Mouse (Mus musculus) ES-Bruce4 (cell line): Measurements from ENCODE around the gene Immp2l. TPM values are rescaled to one million over a fixed set of nuclear protein-coding genes. Genes with fewer than 3 reads are reported as not detected.
A peak's percentile ranks its signal among the peaks of the same experiment; 100 is the strongest.

ENCODE experiments used
- H3K27ac ChIP-seq: 2 replicates; pipeline ENCODE4 v1.5.1; 2012; ENCODE audit warnings: low read length, inconsistent platforms; ENCODE audit not compliant: insufficient read depth
- H3K27me3 ChIP-seq: 2 replicates; pipeline ENCODE4 v1.6.1; 2012; ENCODE audit warnings: mild to moderate bottlenecking, low read length, inconsistent platforms; ENCODE audit not compliant: control insufficient read depth, poor library complexity, insufficient read depth, severe bottlenecking
- H3K36me3 ChIP-seq: 2 replicates; pipeline ENCODE4 v1.6.1; 2012; ENCODE audit warnings: inconsistent platforms, mild to moderate bottlenecking, low read length, moderate library complexity; ENCODE audit not compliant: control insufficient read depth, poor library complexity, insufficient read depth, severe bottlenecking
- H3K4me1 ChIP-seq: one replicate; pipeline ENCODE4 v1.8.1; 2011; ENCODE audit warnings: low read length; ENCODE audit not compliant: control insufficient read depth, insufficient read depth
- H3K4me3 ChIP-seq: 2 replicates; pipeline ENCODE4 v1.5.1; 2011; ENCODE audit warnings: low read depth, mild to moderate bottlenecking, low read length
- H3K9ac ChIP-seq: 2 replicates; pipeline ENCODE4 v1.6.1; 2012; ENCODE audit warnings: low read depth, mild to moderate bottlenecking, inconsistent platforms; ENCODE audit not compliant: poor library complexity, severe bottlenecking
- H3K9me3 ChIP-seq: replicated peaks from 2 replicates; pipeline ENCODE4 v1.6.1; 2012; ENCODE audit warnings: mild to moderate bottlenecking, low read length, inconsistent platforms; ENCODE audit not compliant: control insufficient read depth, poor library complexity, insufficient read depth, severe bottlenecking
- CTCF ChIP-seq: IDR thresholded peaks from one replicate; pipeline ENCODE4 v1.8.1; 2011; ENCODE audit warnings: low read depth, low read length
- EP300 ChIP-seq: IDR thresholded peaks from 2 replicates; pipeline ENCODE4 v1.6.1; 2011; ENCODE audit warnings: low read depth, low read length; ENCODE audit not compliant: insufficient read depth
- POLR2A ChIP-seq: IDR thresholded peaks from one replicate; pipeline ENCODE4 v1.8.1; 2011; ENCODE audit warnings: low read length; ENCODE audit not compliant: insufficient read depth
- polyA plus RNA-seq: library from polyadenylated mRNA; stranded (reverse); fragments of >200 nt; gene quantifications from 2 replicates; pipeline ENCODE4 v1.2.4, GENCODE M21; 2011; ENCODE audit warnings: low read depth; ENCODE audit not compliant: missing spikeins, insufficient read depth, insufficient read length

Gene Immp2l
- polyA plus RNA-seq, 1 experiment: 15.5 TPM

- Histone ChIP-seq H3K27me3 (no peaks in the 10 kb centered on the region), H3K4me1 (no peaks in the 10 kb centered on the region), H3K9ac (no peak overlapping the region), H3K4me3 (no peak overlapping the region), H3K36me3 (no peaks in the 10 kb centered on the region), H3K27ac (no peak overlapping the region), H3K9me3 (no peaks in the 10 kb centered on the region)
- TF ChIP-seq EP300 (no peak), POLR2A (no peak), CTCF (peak; percentile 5)
Observed at GRCm38 (mm10) chr12:41682141-41682540, 658.3 kb downstream of the Immp2l start.

DNA sequence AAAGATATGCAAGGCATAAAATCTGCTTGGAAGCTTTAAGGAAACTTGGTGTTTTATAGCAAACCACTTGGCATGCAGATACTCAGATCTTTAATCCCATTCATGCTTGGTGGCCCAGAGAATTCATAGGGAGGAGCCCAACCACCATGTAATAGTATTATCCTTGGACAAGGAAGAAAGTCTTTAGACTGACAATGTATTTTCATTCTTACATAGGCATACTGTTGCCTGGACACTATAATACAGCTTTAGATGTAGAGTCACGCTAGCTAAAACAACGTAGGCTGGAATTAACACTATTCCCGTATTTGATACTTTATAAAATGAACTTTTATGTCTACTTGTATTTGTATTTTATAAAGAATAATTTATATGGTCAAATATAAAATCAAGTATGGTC lies 665.9 kb downstream of the Immp2l start:
- Histone ChIP-seq H3K36me3 (no peaks in the 10 kb centered on the region), H3K27ac (no peak overlapping the region), H3K9ac (no peak overlapping the region), H3K27me3 (no peaks in the 10 kb centered on the region), H3K9me3 (no peaks in the 10 kb centered on the region), H3K4me1 (peaks cover 10% of the 10 kb centered on the region), H3K4me3 (no peak overlapping the region)
- no peak for TF ChIP-seq EP300

DNA sequence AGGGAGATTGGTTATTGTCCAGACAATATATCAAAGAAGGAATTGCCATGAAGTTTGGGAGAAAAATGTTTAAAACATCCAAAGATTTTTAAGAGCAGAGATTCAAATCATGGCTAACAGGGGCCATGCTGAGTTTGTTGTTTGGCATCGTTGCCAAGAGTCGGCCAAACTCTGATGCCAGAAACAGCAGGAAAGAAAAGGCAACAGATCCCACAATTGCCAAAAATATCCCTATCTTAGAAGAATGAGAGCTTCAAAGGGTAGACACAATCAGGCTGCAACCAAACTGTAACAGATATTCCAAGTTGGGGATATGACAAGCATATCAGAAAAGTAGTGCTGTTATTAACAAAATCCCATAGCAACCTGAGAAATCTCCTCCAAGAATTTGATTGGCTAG lies 686.7 kb downstream of the Immp2l start:
- no peak for TF ChIP-seq CTCF
- TF ChIP-seq EP300: no peak
- TF ChIP-seq POLR2A: no peak
- H3K4me3 ChIP-seq: no peak overlapping the region
- H3K27me3 ChIP-seq: no peaks in the 10 kb centered on the region
- no peak overlapping the region for H3K9ac ChIP-seq
- H3K27ac ChIP-seq: no peak overlapping the region
- no peaks in the 10 kb centered on the region for H3K9me3 ChIP-seq
- no peaks in the 10 kb centered on the region for H3K36me3 ChIP-seq
- H3K4me1 ChIP-seq: no peaks in the 10 kb centered on the region

- Histone ChIP-seq H3K4me1 (no peaks in the 10 kb centered on the region), H3K27ac (no peak overlapping the region), H3K4me3 (no peak overlapping the region)
Observed at GRCm38 (mm10) chr12:41716946-41717345, 693.1 kb downstream of the Immp2l start.

DNA sequence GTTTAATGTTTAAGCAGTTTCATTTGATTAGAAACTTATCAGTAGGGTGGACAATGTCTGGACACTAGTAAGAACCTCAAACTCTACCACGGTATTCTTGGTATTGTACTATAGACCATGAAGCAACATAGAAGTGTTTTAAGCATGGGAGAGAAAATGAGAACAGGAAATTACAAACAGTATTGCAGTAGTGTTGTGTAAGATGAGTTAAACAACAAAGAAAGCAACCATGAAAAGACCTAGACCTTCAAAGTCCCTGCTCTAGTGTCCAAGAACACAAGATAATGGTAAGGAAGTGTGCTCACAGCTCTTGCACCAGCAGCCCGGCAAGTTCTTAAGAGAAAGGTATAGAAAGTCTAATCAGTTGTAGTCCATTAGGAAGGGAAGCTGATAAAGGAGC lies 700.7 kb downstream of the Immp2l start:
- no peaks in the 10 kb centered on the region for H3K27me3 ChIP-seq
- H3K9ac ChIP-seq: no peak overlapping the region
- H3K27ac ChIP-seq: no peak overlapping the region
- H3K4me3 ChIP-seq: no peak overlapping the region
- peaks cover 8% of the 10 kb centered on the region for H3K4me1 ChIP-seq
- no peaks in the 10 kb centered on the region for H3K9me3 ChIP-seq
- no peak for TF ChIP-seq CTCF
- no peak for TF ChIP-seq EP300
- TF ChIP-seq POLR2A: no peak
- H3K36me3 ChIP-seq: no peaks in the 10 kb centered on the region

More at GRCm38 (mm10) chr12:41716946-41717345, 693.1 kb downstream of the Immp2l start:
- H3K9ac ChIP-seq: no peak overlapping the region
- no peaks in the 10 kb centered on the region for H3K27me3 ChIP-seq
- peaks cover 14% of the 10 kb centered on the region for H3K9me3 ChIP-seq
- H3K36me3 ChIP-seq: no peaks in the 10 kb centered on the region
- TF ChIP-seq POLR2A: no peak
- TF ChIP-seq EP300: 0 out of 2 replicates have a peak, but pooled peaks have one; percentile 25

DNA sequence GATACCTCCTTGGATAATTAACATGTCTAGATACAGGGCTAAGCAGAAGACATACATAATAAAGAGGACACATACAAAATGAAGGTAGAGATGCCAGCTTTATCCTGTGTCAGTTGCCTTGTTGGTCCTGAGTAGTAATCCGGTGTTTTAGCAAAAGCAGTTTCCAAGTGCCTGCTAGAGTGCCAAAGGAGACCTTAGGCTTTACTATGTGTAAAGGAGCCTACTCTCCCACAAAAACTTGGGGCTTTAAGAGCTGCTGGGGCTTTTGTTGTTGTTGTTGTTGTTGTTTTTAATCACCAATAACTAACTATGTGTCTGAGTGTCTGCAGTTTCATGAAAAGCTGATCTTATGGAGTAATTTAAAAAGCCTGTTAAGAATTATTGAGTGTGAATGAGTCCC lies 702.8 kb downstream of the Immp2l start:
- no peaks in the 10 kb centered on the region for H3K9me3 ChIP-seq
- TF ChIP-seq POLR2A (no peak), EP300 (no peak), CTCF (no peak)
- no peaks in the 10 kb centered on the region for H3K27me3 ChIP-seq
- peak overlapping the region; percentile 83 for H3K27ac ChIP-seq
- no peak overlapping the region for H3K4me3 ChIP-seq
- H3K9ac ChIP-seq: no peak overlapping the region
- H3K36me3 ChIP-seq: no peaks in the 10 kb centered on the region
- H3K4me1 ChIP-seq: peaks cover 12% of the 10 kb centered on the region
